Mouse (Mus musculus): ENCODE results near the gene Lpin1.
A peak's percentile ranks its signal among the peaks of the same experiment; 100 is the strongest.

Gene Lpin1

DNA sequence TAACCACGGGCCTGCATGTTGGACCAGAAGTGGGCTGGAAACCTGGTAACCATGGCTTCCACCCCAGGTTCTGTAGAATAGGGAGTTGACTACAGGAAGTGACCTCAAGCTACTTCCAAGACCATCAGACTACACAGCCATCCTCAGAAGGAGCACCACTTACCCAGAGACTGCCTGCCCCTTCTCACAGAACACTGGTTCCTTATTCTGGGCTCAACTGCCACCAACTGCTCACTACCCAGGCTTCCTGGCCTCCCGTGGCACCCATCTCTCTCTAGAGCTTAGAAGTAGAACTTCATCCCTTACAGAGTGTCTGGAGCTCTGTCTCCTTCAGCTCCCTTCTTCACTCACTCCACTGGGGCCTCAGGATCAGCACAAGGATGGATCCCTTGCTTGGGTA, at the start of gene Lpin1:
Gene Lpin1, minus strand, starts transcription at position 31 of the 400 bp plus-strand sequence.
- DNase-seq: no peak

DNA sequence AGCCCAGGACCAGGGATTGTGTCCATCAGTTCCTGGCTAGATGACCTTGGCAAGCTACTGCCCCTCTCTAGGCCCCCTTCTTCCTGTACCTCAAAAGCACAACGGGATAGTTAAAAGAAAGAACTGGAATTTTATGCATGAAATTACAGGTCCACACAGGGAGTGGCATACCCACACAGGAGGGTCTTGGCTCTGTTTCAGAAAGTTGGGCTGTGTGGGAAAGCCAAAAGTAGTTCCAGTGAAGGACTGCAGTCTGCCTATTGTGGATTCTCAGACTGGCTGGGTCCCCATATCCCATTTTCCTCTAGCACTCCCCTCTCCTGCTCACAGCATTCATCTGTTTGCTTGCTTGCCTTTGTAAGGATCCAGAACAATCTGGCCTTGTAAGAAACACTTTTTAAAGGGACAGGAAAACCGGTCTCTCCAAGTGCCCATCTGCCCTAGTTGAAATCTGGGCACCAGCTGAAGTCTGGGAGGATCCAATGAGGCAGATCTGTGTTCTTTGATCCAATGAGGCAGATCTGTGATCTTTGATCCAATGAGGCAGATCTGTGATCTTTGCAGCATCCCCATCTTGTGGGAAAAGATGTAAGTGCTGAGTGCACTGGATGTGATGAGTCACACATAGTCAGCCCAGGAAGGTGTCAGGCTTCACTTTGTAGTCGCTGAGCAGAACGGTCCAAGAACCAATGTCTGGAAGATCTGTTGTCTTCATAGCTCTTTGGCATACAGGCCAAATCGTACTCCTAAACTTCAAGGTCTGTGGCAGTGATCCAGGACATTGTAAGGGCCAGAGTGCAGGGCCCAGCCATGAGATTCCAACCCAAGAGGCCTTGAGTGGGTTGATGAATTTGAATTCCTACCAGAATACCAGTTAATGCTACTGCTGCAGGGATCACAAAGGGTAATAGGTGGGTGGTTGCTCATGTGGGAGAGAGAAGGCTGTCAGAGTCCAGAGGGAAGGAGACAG, 46.4 kb upstream of the Lpin1 start:
- DNase-seq: no peak

DNA sequence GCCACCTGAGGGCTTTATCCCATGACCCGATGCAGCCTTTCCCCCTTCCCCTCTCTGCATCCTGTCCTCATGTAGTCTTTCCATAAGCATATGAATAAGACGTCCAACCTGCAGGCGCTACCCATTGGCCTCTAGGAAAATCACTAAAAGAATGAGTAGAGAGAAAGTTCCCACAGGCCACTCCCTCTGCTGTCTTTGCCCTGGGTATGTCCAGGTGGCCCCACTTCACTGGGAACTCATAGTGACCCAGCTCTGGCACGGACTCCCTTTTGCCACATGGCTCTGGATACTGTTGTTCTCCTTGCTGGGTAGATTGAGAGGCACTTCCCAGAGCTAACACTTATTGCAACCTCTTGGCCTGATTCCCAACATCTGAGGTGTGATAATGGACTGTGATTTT, 44.8 kb upstream of the Lpin1 start:
- DNase-seq: no peak

DNA sequence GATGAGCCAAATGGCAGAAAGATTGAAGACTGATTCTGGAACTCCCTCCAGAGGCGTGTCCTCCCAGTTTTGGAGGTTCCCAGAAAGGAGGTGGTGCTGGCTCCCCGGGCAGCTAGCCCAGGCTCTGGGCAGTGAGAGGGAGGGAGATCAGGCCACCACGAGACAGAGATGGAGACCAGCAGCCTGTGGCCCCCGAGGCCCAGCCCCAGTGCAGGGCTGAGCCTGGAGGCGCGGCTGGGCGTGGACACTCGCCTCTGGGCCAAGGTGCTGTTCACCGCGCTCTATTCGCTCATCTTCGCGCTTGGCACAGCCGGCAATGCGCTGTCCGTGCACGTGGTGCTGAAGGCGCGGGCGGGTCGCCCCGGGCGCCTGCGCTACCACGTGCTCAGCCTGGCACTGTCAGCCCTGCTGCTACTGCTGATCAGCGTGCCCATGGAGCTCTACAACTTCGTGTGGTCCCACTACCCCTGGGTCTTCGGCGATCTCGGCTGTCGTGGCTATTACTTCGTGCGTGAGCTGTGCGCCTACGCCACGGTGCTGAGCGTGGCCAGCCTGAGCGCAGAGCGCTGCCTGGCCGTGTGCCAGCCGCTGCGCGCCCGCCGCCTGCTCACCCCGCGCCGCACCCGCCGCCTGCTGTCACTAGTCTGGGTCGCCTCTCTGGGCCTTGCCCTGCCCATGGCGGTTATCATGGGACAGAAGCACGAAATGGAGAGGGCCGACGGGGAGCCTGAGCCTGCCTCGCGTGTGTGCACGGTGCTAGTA, 42.7 kb upstream of the Lpin1 start, which contains the start of gene Ntsr2:
Gene Ntsr2, plus strand, starts transcription at position 51 of the 762 bp plus-strand sequence.
- peak; percentile 85 to 86 for DNase-seq

DNA sequence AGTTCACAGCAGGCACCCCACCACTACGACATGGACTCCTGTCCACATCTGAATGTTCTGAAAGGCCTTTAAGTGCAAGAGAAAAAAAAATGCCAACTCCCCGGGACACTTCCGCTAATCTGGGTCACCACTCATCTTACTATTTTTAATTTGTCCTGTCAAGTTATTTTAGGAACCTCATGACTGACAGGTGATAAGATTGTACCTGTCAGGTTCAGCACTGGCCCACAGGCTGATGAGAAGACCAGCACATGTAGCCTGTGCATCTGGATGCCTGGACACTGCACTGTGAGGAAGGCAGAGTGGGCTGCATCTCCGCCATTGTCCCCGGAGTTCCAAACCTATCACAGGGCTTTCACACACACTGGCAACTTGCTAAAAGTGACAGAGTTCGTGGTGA, 39.1 kb upstream of the Lpin1 start:
- DNase-seq: no peak

DNA sequence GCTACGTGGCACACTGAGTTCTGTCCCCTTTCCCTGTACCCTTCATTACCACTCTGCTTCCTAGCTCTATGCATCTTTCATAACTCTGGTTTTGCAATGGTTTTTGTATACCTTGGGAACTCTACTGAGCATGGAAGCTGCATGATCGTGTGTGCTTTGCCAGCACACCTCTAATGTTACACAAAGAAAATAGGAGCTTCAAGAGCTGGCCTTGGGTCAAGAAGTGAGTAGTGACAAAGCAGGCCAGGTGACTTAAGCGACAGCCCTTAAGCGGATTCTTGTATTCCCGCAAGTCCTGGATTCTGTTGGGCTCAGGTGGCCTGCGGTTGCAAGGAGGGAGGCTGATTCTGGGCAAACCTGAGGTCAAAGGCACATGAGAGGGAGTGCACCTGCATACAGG, 37.5 kb upstream of the Lpin1 start:
- no peak for DNase-seq

DNA sequence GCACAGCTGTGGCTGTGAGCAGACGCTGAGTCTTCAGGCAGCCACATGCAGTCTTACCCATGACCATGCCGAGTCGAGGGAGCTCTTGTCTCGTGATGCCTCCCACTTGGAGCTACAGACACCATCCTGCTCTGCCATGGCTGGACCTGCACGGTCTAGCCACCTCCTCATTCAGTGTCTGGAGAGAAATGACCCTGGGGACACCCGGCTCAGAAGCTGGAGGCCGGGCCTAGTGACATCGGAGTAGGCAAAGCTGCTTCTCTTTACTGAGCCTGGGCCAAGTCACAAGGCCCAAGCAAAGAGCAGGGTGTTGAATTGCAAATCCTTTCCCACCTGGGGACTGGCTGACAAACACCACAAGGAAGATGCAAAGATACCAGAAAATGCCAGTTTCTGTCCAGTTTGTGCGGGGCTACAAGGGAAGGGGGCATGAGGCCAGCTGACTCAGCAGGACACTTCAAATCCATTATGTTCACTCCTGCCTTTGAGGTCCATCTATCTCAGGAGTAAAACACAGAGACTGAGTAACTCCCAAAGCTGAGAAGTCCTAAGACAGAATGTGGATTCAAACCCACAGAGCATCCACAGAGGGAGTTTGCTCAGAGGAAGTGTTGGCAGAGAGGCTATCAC, 36.1 kb upstream of the Lpin1 start:
- DNase-seq: no peak

DNA sequence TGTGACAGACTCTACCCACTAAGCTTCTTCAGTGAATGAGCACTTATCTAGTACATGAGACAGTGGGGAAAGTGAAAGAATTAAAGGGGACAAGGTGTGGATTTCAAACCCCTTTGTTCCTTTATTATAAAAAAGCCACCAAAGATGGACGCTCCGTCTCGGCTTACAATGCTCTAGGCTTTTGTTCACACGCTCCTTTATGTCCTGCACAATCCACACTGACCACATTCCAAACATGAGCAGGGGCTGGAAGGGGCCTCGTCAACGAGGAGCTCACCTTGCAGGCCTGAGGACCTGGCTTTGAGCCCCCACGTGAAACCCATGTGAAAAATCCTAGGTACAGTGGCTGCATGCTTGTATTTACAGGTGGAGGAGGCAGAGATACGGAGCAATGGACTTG, 33.9 kb upstream of the Lpin1 start:
- DNase-seq: no peak

DNA sequence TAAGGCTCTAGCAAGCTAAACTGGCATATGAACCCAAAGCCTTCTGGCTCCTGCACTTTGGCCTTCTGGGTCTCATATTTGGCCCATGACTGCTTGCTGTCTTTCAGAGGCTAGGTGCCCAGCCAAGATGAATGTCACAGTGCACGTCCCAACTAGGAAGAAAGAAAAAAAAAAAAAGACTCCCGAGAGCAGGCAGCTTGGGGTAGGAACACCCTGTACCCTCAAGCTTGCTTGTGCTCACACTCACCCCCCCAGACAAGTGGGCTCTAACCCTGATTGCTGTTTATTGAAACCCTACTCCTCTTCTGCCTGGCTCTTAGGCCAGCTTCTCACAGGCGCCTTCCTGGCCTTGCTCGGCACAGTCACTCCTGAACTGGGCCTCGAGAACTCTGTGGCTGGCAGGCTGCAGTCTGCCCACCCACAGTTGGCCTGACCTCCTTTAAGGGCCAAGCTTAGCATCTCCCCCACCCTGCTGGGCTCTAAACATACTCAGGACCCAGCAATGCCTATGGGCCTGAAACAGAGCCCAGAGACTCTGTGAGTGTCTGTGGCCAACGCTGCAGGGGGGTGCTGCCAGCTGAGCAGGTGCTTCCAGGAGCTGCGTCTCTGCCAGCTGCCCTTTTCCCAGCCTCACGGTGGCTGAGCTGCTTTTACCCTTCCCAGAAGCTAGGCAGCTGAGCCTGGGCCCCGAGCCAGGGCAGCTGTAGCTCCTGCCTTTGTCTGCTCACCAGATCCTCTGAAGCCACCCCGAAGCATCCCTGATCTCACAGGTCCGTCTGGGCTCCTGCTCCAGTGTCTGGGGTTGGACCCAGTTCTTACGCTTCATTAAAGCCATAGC, 33.0 kb upstream of the Lpin1 start:
- DNase-seq: peak in 1 of 2 experiments; percentile 32

DNA sequence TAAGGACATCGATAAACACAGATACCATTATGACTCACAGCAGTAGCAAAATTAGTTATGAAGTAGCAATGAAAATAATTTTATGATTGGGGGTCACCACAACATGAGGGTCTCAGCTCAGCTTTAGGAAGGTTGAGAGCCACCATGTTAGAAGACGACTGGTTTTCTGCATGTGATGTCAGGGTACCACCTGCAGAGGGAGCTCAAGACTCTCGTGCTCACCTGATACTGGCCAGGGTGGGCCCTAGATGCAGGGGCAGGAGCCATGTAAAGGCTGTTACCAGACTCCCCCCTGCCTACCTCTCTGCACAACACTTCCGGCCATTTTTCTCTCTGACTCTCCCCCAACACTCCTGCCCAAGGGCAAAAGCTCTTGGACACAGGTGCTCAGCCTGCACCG, 31.2 kb upstream of the Lpin1 start:
- DNase-seq: no peak

DNA sequence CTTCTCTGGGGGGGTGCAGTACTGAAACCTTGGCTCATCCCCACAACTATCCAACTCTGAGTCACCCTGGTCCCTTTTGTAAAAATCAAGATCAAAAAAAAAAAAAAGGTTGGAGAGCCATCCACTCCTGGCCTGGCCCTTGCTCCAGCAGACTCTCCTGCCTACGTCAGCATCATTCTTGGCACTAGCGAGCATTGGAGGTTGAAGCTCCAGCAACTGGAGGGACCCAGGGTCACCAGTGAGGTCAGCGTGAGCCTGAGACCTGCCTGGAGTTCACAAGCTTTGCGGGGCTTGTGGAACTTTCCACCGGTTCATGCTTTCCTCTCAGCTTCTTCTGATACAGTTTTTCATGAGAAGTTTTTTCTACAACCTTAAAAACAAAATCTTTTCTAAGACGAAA, 29.3 kb upstream of the Lpin1 start:
- no peak for DNase-seq

DNA sequence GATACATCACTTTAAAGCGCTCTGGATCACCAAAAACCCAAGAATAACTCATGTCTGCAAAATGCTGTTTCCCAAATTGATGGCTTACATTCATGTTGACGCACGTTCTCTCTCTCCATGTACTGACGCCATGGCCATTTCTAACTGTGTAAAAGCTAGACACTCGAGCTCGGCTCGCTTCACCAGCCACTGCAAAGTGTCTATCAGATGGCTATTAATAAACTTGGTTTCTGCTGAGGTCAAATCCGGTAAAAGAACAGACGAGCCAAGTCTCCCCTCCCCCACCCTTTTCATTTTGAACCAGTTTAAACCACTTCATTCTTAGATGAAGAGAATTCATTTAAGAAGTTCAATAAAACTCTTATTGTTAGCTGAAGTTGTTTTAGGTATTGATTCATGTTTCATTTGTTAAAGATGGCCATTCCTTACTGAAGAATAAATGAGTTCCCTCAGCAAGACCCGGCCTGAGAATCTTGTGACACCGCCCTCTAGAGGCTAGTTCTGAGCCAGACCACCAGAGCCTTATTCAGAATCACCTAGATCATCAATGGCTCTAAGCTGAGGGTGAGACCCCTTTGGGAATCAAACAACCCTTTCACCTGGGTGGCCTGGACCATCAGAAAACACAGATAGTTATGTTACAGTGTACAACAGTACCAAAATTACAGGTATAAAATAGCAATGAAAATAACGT, 28.5 kb upstream of the Lpin1 start:
- no peak for DNase-seq

DNA sequence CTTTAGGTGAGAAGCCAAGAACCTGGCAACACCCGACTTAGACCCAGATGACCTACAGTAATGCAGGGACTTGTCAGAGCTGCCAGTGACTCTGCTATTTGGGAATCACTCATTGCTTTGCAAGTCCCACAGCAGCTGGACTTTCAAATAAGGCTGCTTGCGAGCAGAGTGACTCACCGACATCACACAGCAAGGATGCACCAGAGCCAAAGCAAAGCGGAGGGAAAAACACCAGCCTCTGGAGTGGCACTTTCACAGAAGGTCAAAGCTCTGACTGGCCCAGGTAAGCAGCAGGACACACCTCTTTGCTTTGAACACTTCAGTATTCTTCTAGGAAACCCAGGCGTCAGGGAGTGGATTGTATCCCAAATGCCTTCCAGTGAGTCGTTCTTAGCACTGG, 25.1 kb upstream of the Lpin1 start:
- DNase-seq: no peak

DNA sequence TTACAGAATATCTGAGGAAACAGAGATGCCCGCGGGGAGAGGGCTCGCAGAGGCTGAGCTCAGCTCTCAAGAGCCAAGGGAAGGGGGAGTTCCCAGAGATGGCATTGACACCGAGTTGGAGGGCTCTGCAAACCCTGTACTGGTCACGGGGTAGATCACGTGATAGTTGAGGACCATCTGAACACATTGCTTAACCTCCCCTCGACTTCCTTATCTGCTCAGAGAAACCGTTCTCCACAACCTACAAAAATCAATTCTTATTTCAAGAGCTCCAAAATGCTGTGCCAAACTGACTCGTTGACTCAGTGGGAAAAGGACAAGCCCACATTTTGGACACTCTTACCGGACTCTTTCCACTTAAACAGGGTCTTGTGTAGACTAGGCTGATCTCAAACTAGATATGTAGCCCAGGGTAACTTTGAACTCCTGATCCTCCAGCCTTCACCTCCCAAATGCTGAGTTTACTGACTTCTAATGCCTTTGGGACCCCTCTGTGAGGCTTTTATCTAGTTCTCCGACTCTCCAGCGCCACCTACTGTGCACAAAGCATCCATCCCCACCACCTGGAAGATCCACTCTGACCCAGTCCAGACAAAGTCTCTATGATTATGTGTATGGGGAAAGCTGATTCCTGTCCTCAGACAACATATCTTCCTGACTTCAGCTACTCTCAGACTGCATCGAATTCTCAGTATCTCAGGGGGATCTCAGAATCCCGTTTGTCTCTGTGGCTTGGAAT, 23.5 kb upstream of the Lpin1 start:
- DNase-seq: peak; percentile 42 to 71

DNA sequence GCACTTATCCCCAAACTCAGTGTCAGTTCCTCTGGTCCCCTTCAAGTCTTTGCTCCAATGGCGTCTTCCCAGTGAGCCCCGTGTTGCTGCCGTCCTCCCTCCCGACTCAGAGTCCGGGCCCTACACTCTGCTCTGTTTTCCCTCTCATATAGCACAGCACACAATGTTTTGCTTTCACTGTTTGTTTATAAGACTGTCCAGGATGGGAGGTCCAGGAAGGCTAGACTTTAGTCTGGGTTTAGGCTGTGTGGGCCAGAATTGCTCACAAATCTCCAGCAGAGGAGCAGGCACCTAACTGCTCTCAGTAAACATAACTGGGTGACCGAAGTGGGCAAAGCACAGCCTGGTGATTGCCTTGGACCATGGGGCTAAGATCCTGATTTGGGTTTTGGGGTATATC, 22.5 kb upstream of the Lpin1 start:
- DNase-seq: peak in 1 of 2 experiments; percentile 38

DNA sequence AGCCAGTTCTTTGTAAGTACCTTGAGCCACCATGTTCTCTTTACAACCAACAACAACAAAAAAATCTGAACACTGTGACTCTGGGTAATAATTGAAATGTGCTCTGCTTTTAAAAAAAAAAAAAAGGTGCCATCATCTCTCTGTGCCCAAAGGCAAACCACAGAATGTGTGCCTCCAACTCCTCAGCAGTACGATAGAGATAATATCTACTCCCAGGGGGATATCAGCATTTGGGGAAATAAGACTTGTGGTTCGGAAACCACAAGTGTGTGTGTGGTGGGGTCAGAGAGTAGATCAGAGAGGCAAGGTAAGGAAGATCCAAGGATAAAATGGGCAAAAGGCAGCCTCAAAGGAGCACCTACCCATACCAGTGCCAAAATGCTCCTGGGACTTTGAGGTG, 20.7 kb upstream of the Lpin1 start:
- DNase-seq: no peak

DNA sequence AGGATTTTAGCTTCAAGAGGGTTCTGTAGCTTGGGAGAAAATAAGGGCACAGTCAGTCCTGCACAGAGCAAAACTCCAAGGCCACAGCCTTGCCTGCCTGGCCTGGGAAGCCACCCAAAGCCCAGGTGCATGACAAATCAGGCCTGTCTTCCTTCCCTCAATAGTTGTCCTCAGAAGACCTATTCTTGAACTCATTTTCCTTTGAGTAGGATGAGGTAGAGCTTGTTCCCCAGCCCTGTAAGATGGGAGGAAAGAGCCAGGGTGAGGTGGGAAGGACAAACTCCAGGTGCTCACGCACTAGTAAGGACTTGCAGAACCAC, 20.1 kb upstream of the Lpin1 start:
- no peak for DNase-seq

DNA sequence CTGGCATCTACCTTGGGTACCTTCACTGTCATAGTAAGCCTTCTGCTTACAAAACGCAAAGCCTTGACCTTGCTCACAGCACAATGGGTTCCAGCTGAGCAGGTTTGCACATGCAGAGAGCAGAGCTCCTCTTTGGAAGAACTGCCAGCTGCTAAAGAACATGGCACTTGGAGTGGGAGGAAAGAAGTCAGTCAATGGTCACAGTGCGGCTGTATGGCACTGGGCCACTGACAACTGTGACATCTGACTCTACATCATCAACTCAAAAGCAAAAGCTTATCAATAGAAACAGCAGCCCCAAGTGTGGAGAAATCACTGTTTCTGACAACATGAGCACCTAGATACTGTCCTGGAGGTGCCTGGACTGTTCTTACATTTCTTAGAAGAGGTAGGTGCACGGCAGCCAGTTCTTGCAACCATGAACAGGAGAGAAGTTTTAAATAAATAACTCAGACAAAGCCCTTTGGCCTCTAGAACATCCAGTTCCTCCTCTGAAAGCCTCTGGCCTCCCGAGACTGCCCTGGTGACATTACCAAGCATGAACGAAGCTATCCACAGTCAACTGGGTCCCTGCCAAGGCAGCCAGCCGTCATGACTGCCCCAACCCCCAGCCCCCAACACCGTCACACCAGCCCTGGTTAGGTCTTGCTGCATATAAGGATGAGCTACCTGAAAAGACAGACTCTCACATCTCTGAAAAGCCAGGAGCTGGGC, 19.5 kb upstream of the Lpin1 start:
- DNase-seq: no peak

DNA sequence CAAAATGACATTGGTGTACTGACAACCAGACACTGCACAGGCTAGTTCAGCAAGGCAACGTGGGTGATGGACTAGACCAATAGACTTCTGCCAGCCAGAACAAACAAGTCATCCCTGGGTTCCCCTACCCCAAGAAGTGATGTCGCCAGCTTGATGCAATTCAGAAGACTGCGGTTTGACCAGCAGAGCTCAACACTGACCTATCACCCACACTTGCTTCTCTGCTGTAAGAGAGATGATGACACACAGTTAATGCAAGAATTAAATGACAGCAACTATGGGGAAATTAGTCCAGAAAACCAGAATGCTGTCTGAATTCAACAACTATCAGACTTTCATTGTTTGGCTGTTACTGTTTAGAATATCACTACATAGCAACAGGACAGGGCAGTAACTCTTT, 9.5 kb upstream of the Lpin1 start:
- peak; percentile 30 to 43 for DNase-seq

DNA sequence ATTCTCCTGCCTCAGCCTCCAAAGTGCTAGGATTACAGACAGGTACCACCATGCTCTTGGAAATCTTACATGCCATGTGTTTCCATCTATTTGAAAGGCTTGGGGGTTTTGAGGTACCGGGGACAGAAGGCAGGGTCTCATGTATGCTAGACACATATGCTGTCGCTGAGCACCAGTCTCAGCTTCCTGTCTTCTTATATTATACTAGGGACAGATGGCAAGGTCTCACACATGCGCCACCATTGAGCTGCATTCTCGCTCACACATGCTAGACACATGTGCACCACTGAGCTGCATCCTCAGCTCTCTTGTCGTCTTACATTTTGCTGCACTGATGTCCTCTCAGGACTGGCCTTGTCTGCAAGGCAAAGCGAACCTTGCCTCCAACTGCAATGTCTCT, 8.7 kb upstream of the Lpin1 start:
- DNase-seq: no peak

Data from lung, postnatal 4 days (tissue).